Mouse (Mus musculus): ENCODE results near the gene Evx2. TPM values are rescaled to one million over a fixed set of nuclear protein-coding genes. Genes with fewer than 3 reads are reported as not detected.
A peak's percentile ranks its signal among the peaks of the same experiment; 100 is the strongest.

The Evx2 gene
- polyA plus RNA-seq, 1 experiment from 2014 or later: 0.58 TPM

DNA sequence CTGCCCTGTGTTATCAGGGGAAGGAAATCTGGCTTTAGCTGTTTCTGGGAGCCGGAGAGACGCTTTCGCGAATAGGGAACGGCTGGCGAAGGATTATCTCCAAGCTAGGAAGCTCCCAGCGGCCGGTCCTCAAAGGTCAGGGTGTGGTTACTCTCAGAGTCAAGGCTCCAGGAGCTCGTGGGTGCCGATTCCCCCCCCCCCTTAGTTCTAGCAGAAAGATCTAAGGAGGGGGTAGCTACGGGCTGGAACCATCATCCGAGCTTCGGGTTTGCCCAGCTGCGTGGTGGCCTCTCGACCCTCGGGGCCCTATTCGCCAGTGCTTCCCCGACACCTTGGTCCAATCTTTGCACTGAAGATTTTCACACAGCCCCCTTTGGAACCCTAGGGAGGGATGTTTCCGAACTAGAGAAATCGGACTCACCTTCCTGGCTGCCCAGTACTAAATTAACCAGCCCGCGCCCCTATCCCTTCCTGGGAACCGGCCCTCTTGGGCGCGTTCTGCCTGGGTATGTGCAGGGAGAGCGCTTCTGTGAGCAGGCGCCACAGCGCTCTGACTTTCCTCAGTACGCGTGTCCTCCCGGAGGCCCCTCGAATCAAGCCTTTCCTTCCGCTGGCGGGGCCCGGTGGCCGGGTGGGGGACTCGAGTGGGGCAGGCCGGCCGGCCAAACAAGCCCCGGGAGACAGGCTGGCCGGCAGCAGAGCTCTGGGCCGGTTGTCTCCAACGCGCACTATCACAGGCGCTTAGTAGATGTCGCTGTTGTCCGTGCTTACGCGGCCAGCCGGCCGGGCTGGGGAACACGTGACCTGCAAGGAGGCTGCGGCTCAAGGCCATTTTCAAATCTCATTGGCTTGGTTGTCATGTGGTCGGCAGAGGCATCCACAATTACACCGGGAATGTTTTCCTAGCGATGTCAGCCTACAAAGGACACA lies 31.9 kb upstream of the Evx2 start, which contains the start of gene Hoxd10:
Gene Hoxd10 (plus strand): TSS at position 903 of the 930 bp plus-strand sequence.
- Histone ChIP-seq H3K4me1 (ENCODE audit: control insufficient read depth, insufficient read depth, low read depth, low read length) (no peaks in the 10 kb centered on the region), H3K27ac (ENCODE audit: low read depth, low read length) (no peak within 1 kb of the TSS), H3K36me3 (ENCODE audit: control insufficient read depth, insufficient read depth, low read length) (no peaks in the 10 kb centered on the region), H3K27me3 (replicated peaks; ENCODE audit: control insufficient read depth, insufficient read depth, low read length) (peaks cover 76% of the 10 kb centered on the region), H3K9me3 (ENCODE audit: control insufficient read depth, low read length) (peaks cover 3% of the 10 kb centered on the region; the same call in 1 of the 2 replicates), H3K4me2 (ENCODE audit: low read length) (no peak within 1 kb of the TSS), H3K9ac (ENCODE audit: low read depth, low read length) (no peak within 1 kb of the TSS), H3K4me3 (ENCODE audit: low read length) (no peak within 1 kb of the TSS)
- 1% methylated on average over 56 of the region's 56 CpGs for WGBS
- peak; percentile 37; the same call in 1 of the 2 replicates for ATAC-seq

- no peak overlapping the region for H3K4me3 ChIP-seq (ENCODE audit: low read length)
- H3K36me3 ChIP-seq (ENCODE audit: control insufficient read depth, insufficient read depth, low read length): no peaks in the 10 kb centered on the region
- 10% methylated on average over 8 of the region's 8 CpGs for WGBS
- no peak for ATAC-seq
- no peak overlapping the region for H3K4me2 ChIP-seq (ENCODE audit: low read length)
- H3K27me3 ChIP-seq (replicated peaks; ENCODE audit: control insufficient read depth, insufficient read depth, low read length): peaks cover 72% of the 10 kb centered on the region
- H3K9ac ChIP-seq (ENCODE audit: low read depth, low read length): no peak overlapping the region
- H3K27ac ChIP-seq (ENCODE audit: low read depth, low read length): no peak overlapping the region
- H3K9me3 ChIP-seq (ENCODE audit: control insufficient read depth, low read length): peaks cover 3% of the 10 kb centered on the region; the same call in 1 of the 2 replicates
- no peaks in the 10 kb centered on the region for H3K4me1 ChIP-seq (ENCODE audit: control insufficient read depth, insufficient read depth, low read depth, low read length)
These were observed 31.0 kb upstream of the Evx2 start for GRCm38 (mm10) chr2:74690338-74690716.

DNA sequence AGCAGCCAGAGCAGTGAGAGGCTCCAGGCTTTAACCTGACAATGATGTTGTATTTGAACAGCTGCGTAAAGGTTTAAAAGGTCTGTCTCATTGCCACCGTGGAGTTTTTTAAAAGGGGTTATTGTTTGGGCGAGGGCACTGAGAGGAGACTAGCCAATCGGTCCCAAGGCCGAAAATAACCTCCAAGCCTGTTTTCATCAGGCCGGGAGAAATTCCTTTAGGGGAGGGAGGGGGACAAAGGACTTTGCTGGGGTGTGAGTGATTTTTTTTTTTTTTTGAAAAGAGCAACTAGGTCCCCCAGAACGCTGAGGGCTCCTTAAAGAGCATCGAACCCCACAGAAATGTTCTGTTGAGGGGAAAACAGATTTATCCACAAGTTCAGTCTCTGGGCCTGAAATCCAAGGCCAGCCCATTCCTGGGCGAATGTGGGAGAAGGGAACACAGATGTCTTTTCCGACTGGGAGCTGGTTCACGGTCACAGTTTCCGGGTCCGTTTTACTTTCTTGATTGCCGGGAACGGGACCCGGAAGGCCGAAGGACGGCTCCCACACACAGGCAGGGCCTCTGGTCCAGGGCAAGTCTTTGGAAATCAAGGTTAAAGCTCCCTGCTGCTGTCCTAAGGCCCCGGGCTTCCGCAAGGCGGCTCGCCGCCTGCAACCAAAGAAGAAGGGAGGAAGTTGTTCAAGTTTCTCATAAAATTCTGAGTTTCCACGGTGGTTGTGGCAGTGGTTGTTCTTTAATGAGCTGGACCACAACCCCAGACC lies 30.4 kb upstream of the Evx2 start:
- H3K27ac ChIP-seq (ENCODE audit: low read depth, low read length): no peak overlapping the region
- H3K4me2 ChIP-seq (ENCODE audit: low read length): no peak overlapping the region
- peaks cover 3% of the 10 kb centered on the region; the same call in 1 of the 2 replicates for H3K9me3 ChIP-seq (ENCODE audit: control insufficient read depth, low read length)
- WGBS: 3% methylated on average over 24 of the region's 24 CpGs
- H3K27me3 ChIP-seq (replicated peaks; ENCODE audit: control insufficient read depth, insufficient read depth, low read length): peaks cover 72% of the 10 kb centered on the region
- no peak overlapping the region for H3K4me3 ChIP-seq (ENCODE audit: low read length)
- no peaks in the 10 kb centered on the region for H3K4me1 ChIP-seq (ENCODE audit: control insufficient read depth, insufficient read depth, low read depth, low read length)
- ATAC-seq: no peak
- H3K36me3 ChIP-seq (ENCODE audit: control insufficient read depth, insufficient read depth, low read length): no peaks in the 10 kb centered on the region
- H3K9ac ChIP-seq (ENCODE audit: low read depth, low read length): no peak overlapping the region

- Histone ChIP-seq H3K4me1 (ENCODE audit: control insufficient read depth, insufficient read depth, low read depth, low read length) (no peaks in the 10 kb centered on the region), H3K9me3 (ENCODE audit: control insufficient read depth, low read length) (peaks cover 3% of the 10 kb centered on the region; the same call in 1 of the 2 replicates), H3K27ac (ENCODE audit: low read depth, low read length) (no peak overlapping the region), H3K27me3 (replicated peaks; ENCODE audit: control insufficient read depth, insufficient read depth, low read length) (peaks cover 74% of the 10 kb centered on the region), H3K4me3 (ENCODE audit: low read length) (no peak overlapping the region), H3K36me3 (ENCODE audit: control insufficient read depth, insufficient read depth, low read length) (no peaks in the 10 kb centered on the region), H3K9ac (ENCODE audit: low read depth, low read length) (no peak overlapping the region), H3K4me2 (ENCODE audit: low read length) (no peak overlapping the region)
- no peak for ATAC-seq
- WGBS: 3% methylated on average over 12 of the region's 12 CpGs
These were observed 29.6 kb upstream of the Evx2 start for GRCm38 (mm10) chr2:74688795-74689573.

DNA sequence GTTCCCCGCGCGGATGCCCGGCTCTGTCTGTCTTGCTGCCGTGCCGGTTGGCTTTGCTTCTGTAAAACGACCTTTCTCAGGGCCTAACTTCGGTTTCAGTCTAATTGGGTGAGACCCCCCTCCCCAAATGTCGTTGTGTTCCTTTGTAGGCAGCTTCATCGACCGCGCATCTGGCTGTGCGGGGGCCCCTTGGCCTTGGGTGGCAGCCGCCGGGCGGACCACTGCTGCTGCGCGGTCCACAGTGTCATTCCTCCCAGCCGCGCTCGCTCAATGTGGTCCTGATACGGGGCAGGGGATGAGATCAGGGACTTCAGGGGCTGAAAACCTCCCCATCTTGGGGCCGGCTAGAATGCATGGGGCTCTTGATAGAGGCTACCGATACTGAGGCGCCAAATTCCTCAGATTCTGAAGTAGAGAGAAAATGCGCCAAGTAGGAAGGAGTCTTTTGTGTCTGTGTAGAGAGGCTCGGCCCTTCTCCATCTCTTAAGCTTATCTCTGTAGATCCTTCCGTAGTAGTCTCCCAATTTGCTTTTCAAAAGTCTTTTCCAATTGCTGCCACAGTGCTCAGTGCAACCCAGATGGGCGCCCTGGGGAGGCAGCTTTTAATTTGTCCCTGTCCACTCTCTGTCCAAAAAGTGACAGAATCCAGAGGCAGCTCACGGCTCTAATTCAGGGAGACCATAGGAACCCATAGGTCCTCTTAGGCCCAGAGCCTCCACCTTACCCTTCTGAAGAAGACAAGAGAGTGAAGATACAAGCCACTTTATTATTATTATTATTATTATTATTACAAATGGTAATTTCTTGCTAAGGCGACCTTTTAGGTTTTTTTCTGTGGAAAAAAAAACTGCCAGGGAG lies 28.6 kb upstream of the Evx2 start:
- H3K27ac ChIP-seq (ENCODE audit: low read depth, low read length): no peak overlapping the region
- H3K27me3 ChIP-seq (replicated peaks; ENCODE audit: control insufficient read depth, insufficient read depth, low read length): peaks cover 72% of the 10 kb centered on the region
- H3K4me2 ChIP-seq (ENCODE audit: low read length): no peak overlapping the region
- peaks cover 3% of the 10 kb centered on the region; the same call in 1 of the 2 replicates for H3K9me3 ChIP-seq (ENCODE audit: control insufficient read depth, low read length)
- H3K4me1 ChIP-seq (ENCODE audit: control insufficient read depth, insufficient read depth, low read depth, low read length): peaks cover under 1% of the 10 kb centered on the region; the same call in 1 of the 2 replicates
- no peaks in the 10 kb centered on the region for H3K36me3 ChIP-seq (ENCODE audit: control insufficient read depth, insufficient read depth, low read length)
- 2% methylated on average over 31 of the region's 31 CpGs for WGBS
- no peak overlapping the region for H3K4me3 ChIP-seq (ENCODE audit: low read length)
- no peak for ATAC-seq
- no peak overlapping the region for H3K9ac ChIP-seq (ENCODE audit: low read depth, low read length)

DNA sequence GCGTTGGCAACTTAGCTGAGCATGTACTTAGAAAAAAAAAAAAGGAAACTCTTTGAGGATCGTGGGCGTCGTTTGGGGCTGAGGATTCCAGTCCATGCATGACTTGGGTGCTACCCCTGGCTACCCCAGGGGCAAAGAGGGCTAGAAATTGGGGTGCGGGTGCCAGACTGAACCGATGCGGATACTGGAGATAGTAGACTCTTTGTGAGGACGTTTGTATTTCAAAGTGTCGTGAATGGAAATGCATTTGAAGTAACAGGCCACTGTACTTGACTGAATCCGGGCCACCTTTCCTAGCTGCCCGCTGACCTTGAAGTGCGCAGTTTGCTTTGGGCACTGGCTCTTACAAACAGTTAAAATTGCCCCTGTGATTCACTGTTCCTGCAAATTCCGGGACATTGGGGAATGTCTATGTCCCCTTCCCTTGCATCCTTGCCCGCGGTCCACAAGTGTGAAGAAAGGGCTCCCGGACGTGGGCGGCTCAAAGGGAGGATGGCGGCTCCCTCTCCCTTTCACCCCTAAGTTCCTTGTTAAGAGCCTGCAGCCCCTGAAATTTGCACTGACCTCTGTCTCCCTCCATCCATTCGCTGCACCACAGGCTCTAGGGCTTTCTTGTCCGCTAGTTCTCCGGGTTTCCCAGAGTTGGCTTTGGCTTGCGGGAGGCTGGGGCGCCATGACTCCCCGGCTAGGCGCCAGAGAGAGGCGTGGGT lies 27.8 kb upstream of the Evx2 start:
- H3K36me3 ChIP-seq (ENCODE audit: control insufficient read depth, insufficient read depth, low read length): no peaks in the 10 kb centered on the region
- peaks cover 8% of the 10 kb centered on the region; the same call in 1 of the 2 replicates for H3K4me1 ChIP-seq (ENCODE audit: control insufficient read depth, insufficient read depth, low read depth, low read length)
- H3K4me3 ChIP-seq (ENCODE audit: low read length): no peak overlapping the region
- no peak overlapping the region for H3K4me2 ChIP-seq (ENCODE audit: low read length)
- no peak overlapping the region for H3K9ac ChIP-seq (ENCODE audit: low read depth, low read length)
- WGBS: 2% methylated on average over 26 of the region's 27 CpGs
- peaks cover 3% of the 10 kb centered on the region; the same call in 1 of the 2 replicates for H3K9me3 ChIP-seq (ENCODE audit: control insufficient read depth, low read length)
- peaks cover 67% of the 10 kb centered on the region for H3K27me3 ChIP-seq (replicated peaks; ENCODE audit: control insufficient read depth, insufficient read depth, low read length)
- no peak for ATAC-seq
- H3K27ac ChIP-seq (ENCODE audit: low read depth, low read length): no peak overlapping the region

GRCm38 (mm10) chr2:74686301-74686987 lies 27.1 kb upstream of the Evx2 start:
- Histone ChIP-seq H3K9me3 (ENCODE audit: control insufficient read depth, low read length) (peaks cover 2% of the 10 kb centered on the region; the same call in 1 of the 2 replicates), H3K4me1 (ENCODE audit: control insufficient read depth, insufficient read depth, low read depth, low read length) (peaks cover 12% of the 10 kb centered on the region; the same call in 1 of the 2 replicates), H3K4me2 (ENCODE audit: low read length) (no peak overlapping the region), H3K4me3 (ENCODE audit: low read length) (no peak overlapping the region), H3K27ac (ENCODE audit: low read depth, low read length) (no peak overlapping the region), H3K27me3 (replicated peaks; ENCODE audit: control insufficient read depth, insufficient read depth, low read length) (peaks cover 68% of the 10 kb centered on the region), H3K36me3 (ENCODE audit: control insufficient read depth, insufficient read depth, low read length) (no peaks in the 10 kb centered on the region), H3K9ac (ENCODE audit: low read depth, low read length) (no peak overlapping the region)
- 5% methylated on average over 17 of the region's 17 CpGs for WGBS
- no peak for ATAC-seq

Measured in hindbrain, embryonic 16.5 days (tissue).